Mouse (Mus musculus) forebrain, embryonic 12.5 days (tissue): ENCODE measurements at regions not wholly inside any gene's neighbourhood (a gene's known extent, or its start where the extent isn't known, plus 50 kb on each side); places are given as distances from the start of the nearest gene placed in this dataset.
A peak's percentile ranks its signal among the peaks of the same experiment; 100 is the strongest.

Experiments
- ATAC-seq: fragments of 200-750 bp; cut with Nextera tagmentation; 2 replicates; pipeline ENCODE4 v1.8.0; 2017; ENCODE audit warnings: moderate TSS enrichment; ENCODE audit not compliant: low FRiP score
- H3K27ac ChIP-seq: fragments of 300-500 bp; sonication (generic); 2 replicates; pipeline ENCODE4 v1.5.1; 2016; ENCODE audit warnings: mild to moderate bottlenecking
- H3K27me3 ChIP-seq: fragments of 300-500 bp; sonication (generic); 2 replicates; pipeline ENCODE4 v1.6.1; 2016; ENCODE audit warnings: mild to moderate bottlenecking
- H3K36me3 ChIP-seq: fragments of 300-500 bp; sonication (generic); replicated peaks from 2 replicates; pipeline ENCODE4 v1.6.1; 2016; ENCODE audit warnings: mild to moderate bottlenecking
- H3K4me1 ChIP-seq: fragments of 300-500 bp; sonication (generic); 2 replicates; pipeline ENCODE4 v1.6.1; 2016
- H3K4me2 ChIP-seq: fragments of 300-500 bp; sonication (generic); 2 replicates; pipeline ENCODE4 v1.6.1; 2016; ENCODE audit warnings: mild to moderate bottlenecking, moderate library complexity
- H3K4me3 ChIP-seq: fragments of 300-500 bp; sonication (generic); replicated peaks from 2 replicates; pipeline ENCODE4 v1.5.1; 2016; ENCODE audit warnings: mild to moderate bottlenecking
- H3K9ac ChIP-seq: fragments of 300-500 bp; sonication (generic); 2 replicates; pipeline ENCODE4 v1.6.1; 2016; ENCODE audit warnings: mild to moderate bottlenecking
- H3K9me3 ChIP-seq: fragments of 300-500 bp; sonication (generic); 2 replicates; pipeline ENCODE4 v1.6.1; 2016
- WGBS: fragments of 180-500 bp; shearing (Covaris S2); methylation state at CpG from one replicate; pipeline ENCODE4 v1.1.7; 2016; 5-methylcytosine and 5-hydroxymethylcytosine counted together

DNA sequence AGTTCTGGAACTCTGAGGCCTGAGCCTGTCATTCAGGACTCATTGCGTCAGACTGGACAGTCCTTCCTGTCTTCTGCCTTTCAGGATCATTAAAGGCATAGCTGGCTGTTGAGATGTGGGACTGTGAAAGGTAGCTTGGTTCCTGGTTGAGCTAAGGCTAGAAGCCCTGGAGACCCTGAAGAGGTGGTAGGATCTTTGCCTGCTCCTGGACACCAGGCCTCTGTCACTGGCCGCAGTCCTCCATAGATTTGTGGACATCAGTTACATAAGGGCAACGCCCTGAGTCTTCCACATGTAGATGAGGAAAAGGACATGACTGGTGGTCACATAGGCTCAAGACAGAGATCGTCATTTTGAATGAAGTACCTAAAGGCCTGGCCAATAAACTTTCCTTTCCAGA lies 127.9 kb downstream of the Opa1 start:
- WGBS: 95% methylated on average over 4 of the region's 4 CpGs
- Histone ChIP-seq H3K9me3 (peaks cover 3% of the 10 kb centered on the region; the same call in 1 of the 2 replicates), H3K4me3 (no peak overlapping the region), H3K9ac (no peak overlapping the region), H3K4me2 (no peak overlapping the region), H3K4me1 (no peaks in the 10 kb centered on the region), H3K36me3 (no peaks in the 10 kb centered on the region), H3K27me3 (peaks cover 33% of the 10 kb centered on the region), H3K27ac (no peak overlapping the region)
- ATAC-seq: no peak

DNA sequence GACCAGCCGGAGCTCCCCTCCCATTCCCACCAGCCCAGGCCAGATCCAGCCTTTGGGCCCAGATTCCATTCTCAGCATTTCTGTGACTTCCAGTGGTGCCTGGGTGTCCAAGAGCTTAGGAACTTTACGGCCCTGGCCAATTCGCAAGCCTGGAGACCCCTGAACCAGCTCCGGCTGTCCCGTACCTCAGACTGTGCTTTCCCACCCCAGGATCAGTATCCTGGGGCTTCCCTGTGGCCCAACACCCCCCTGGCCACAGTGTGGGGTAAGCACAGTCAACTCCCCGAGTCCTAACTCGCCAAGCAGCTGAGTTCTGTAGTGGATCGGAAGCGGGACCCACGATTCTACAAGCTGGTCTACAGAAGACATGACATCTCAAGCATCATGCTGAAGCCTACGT lies 128.5 kb downstream of the Opa1 start:
- WGBS: 92% methylated on average over 11 of the region's 11 CpGs
- no peak overlapping the region for H3K27ac ChIP-seq
- no peak for ATAC-seq
- H3K9me3 ChIP-seq: no peaks in the 10 kb centered on the region
- no peaks in the 10 kb centered on the region for H3K4me1 ChIP-seq
- no peak overlapping the region for H3K4me2 ChIP-seq
- H3K36me3 ChIP-seq: no peaks in the 10 kb centered on the region
- no peak overlapping the region for H3K4me3 ChIP-seq
- H3K27me3 ChIP-seq: peaks cover 40% of the 10 kb centered on the region
- no peak overlapping the region for H3K9ac ChIP-seq

DNA sequence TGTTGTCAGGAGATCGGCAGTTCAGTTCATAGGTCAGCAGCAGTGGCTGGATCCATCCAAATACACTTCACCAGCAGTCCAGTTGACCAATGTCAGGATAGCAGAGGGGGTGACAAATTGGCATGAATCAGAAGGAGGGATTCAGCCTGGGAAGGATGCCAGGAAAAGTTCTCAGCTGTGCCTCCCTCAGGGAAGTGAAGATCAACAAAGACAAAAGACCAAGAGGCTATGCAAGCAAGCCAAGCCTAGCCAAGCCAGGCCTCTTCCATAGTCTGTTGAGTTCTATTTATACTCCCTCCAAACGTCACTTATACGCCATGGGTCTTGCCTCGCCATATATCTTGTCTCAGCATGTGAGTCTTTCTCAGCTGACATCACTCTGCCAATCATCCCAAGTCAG lies 129.9 kb downstream of the Opa1 start:
- 86% methylated on average over 4 of the region's 4 CpGs for WGBS
- Histone ChIP-seq H3K4me2 (no peak overlapping the region), H3K27ac (no peak overlapping the region), H3K27me3 (peaks cover 51% of the 10 kb centered on the region), H3K9me3 (no peaks in the 10 kb centered on the region), H3K9ac (no peak overlapping the region), H3K4me1 (no peaks in the 10 kb centered on the region), H3K4me3 (no peak overlapping the region), H3K36me3 (no peaks in the 10 kb centered on the region)
- ATAC-seq: no peak

DNA sequence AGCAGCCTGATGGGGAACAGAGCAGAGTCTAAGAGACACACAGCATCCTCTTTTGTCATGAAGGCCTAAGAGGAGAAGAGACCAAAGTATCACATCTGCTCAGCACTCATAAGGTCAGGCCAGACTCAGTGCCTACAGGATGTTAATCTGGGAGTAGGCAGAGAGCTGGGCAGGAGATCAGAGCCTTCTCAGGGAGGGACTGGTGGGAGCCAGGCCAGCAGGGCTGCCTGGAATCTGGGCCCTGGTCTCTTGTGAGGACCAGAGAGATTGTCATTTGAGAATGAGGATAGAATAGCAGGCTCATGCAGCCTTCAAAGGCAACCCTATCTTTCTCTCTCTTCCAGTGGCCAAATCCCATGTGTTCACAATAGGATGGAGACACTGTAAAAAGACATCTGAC lies 132.3 kb downstream of the Opa1 start:
- H3K9ac ChIP-seq: no peak overlapping the region

DNA sequence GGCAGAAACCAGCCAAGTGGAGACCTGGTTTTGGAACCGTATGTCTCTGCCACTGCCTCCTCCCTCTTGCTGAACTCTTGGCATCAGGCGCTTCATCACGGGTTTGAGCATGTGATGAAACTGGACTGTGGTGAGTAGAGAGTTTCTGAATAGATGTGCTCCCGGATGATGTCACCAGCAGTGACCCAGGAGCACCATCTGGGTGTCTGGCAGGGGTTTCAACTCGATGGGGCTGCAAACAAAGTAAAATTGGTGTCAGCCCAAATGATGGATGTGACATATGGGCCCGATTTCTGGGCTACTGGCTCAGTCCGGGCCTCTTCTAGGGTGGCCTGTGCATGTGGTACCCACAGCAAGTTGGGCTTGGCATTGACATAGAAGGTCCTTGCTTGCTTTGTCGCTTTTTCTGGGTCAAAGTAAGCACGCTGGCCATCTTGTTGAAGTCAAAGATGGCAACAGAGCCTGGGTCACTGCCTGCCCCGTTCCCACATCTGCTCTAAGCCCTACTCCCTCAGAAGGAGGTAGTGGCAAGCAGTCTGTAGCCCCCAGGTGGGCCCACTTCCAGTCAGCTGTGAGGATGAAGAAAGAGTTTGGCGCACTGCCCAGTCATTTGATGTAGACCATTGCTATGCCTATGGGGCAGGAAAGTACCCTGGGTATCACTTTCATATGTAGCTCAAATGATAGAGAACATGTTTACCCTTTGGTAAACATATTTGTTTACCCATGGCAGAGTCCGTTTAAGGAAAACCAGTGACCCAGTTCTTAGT lies 133.0 kb downstream of the Opa1 start:
- Histone ChIP-seq H3K9ac (no peak overlapping the region), H3K27ac (no peak overlapping the region), H3K4me3 (no peak overlapping the region), H3K27me3 (peaks cover 61% of the 10 kb centered on the region), H3K9me3 (no peaks in the 10 kb centered on the region), H3K36me3 (no peaks in the 10 kb centered on the region), H3K4me2 (no peak overlapping the region), H3K4me1 (no peaks in the 10 kb centered on the region)
- whole genome bisulfite sequencing: 89% methylated on average over 12 of the region's 12 CpGs
- ATAC-seq: no peak

More for the DNA sequence above, 132.3 kb downstream of the Opa1 start:
- no peak overlapping the region for H3K4me3 ChIP-seq
- ATAC-seq: no peak
- H3K9me3 ChIP-seq: no peaks in the 10 kb centered on the region
- H3K4me1 ChIP-seq: no peaks in the 10 kb centered on the region
- no peaks in the 10 kb centered on the region for H3K36me3 ChIP-seq
- H3K27ac ChIP-seq: no peak overlapping the region
- H3K4me2 ChIP-seq: no peak overlapping the region
- H3K27me3 ChIP-seq: peaks cover 57% of the 10 kb centered on the region

DNA sequence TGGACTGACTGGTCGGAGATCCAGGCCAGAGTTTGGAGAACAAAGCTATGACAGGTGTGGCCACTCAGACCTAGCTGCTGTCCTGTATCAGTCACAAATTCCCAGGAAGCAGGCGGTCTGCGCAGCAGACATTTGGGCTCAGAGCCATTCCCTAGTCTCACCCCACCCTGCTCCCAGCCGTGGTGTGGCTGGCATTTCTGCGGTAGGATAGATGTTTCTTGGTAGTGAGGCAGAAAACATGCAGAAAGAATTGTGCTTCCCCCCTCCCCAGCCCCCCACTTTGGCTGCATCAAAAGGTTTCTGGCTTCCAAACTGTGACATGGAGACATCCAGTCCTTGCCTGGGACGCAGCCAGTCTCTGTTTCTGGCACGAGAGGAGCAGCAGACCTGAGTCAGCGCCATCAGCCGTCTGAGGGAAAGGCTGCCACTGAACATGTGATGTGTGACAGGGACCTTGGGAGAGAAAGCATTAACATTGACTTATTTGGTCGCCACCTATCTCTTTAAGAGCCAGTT lies 135.5 kb downstream of the Opa1 start:
- Histone ChIP-seq H3K9me3 (no peaks in the 10 kb centered on the region), H3K27ac (no peak overlapping the region), H3K36me3 (no peaks in the 10 kb centered on the region), H3K9ac (no peak overlapping the region), H3K27me3 (peaks cover 79% of the 10 kb centered on the region), H3K4me2 (no peak overlapping the region), H3K4me1 (peaks cover 10% of the 10 kb centered on the region), H3K4me3 (no peak overlapping the region)
- ATAC-seq: no peak
- 78% methylated on average over 10 of the region's 10 CpGs for WGBS

DNA sequence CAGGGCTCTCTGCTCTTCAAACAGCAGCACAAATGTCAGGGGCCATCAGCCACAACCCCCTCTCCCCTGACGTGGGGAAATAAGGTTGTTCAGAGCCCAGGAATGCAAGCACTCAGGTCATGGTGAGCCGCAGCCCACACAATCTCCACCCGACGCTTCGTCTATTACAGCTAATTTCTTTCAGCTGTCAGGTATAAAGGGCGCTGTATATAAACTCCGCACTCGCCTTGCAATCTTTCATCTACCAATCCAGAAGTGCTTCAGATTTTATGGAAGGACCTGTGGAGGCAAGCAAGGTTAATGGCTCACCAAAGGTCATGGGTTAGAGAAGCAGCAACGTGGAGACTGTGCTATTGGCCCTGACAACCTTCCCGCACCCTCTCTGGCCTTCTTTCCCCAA lies 139.8 kb downstream of the Opa1 start:
- Histone ChIP-seq H3K9me3 (no peaks in the 10 kb centered on the region), H3K4me1 (peaks cover 24% of the 10 kb centered on the region), H3K36me3 (no peaks in the 10 kb centered on the region), H3K4me3 (no peak overlapping the region), H3K27me3 (peaks cover 83% of the 10 kb centered on the region), H3K4me2 (no peak overlapping the region), H3K27ac (no peak overlapping the region), H3K9ac (no peak overlapping the region)
- WGBS: 58% methylated on average over 10 of the region's 10 CpGs
- no peak for ATAC-seq

DNA sequence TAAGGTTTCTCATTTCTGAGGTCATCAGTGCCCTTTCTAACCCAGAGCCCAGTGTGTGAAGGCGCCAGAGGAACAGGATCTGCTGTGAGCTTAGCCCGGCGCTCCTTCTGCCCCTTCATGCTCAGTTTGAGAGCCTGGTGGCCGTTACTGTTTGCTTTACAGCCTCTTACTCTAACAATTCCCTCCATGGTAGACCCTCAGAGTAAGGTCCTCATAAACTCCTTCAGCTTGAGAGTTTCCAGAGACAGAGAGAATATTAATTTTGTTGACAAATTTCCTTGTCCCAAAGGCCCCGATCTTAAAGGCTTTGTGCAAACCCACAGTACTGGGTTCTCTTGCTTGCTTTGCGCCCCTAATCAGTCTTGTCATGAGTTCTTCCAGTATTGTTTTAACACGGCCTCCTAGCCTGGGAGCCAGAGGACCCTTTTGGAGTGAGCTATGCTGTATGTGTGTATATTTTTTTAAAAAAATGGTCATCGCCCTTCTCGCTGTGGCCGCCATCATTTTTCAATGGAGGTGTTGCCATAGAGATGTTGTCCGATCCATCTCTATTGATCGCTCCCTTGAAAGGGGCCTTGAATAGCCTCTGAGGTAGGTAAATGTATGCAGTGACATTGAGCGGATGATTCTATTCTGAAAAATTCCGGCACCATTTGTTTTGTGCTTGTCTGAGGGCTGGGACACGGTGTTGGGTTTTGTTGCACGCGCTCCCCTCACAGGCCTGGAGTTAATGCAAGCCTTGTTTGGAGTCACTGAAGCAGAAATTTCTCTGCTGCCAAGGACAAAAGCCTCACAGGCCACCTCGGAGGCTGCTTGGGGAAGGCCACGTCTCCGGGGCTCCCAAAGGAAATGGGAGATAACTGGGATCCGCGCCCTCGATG lies 140.7 kb downstream of the Opa1 start:
- Histone ChIP-seq H3K9me3 (no peaks in the 10 kb centered on the region), H3K27ac (peak overlapping the region; percentile 46; the same call in 1 of the 2 replicates), H3K27me3 (peaks cover 79% of the 10 kb centered on the region), H3K36me3 (no peaks in the 10 kb centered on the region), H3K4me3 (no peak overlapping the region), H3K9ac (no peak overlapping the region), H3K4me2 (peak overlapping the region; percentile 40), H3K4me1 (peaks cover 26% of the 10 kb centered on the region)
- WGBS: 13% methylated on average over 23 of the region's 23 CpGs
- peak; percentile 83 for ATAC-seq

DNA sequence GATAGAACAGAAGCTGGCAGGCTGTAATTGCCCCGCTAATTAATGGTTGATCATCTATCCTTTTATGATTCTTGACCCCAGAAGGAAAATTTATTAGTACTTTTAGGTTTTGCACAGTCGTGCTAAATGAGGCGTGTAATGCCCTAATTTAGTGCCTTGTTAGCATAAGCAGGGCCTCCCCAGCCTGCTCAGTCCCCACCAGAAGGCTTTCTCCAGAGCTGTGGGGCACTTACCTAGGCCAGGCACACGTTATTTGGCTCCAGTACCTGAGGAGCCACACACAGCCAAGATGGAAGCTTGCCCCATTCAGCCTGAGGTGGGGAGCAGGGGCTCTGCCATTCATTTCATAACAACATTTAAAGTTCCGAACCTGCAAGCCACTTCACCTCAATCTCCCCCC lies 146.0 kb downstream of the Opa1 start:
- Histone ChIP-seq H3K36me3 (no peaks in the 10 kb centered on the region), H3K27ac (no peak overlapping the region), H3K4me1 (peaks cover 27% of the 10 kb centered on the region), H3K4me3 (no peak overlapping the region), H3K4me2 (no peak overlapping the region), H3K9me3 (no peaks in the 10 kb centered on the region), H3K9ac (no peak overlapping the region), H3K27me3 (peaks cover 94% of the 10 kb centered on the region)
- 37% methylated on average over 5 of the region's 5 CpGs for WGBS
- peak; percentile 30; the same call in 1 of the 2 replicates for ATAC-seq

DNA sequence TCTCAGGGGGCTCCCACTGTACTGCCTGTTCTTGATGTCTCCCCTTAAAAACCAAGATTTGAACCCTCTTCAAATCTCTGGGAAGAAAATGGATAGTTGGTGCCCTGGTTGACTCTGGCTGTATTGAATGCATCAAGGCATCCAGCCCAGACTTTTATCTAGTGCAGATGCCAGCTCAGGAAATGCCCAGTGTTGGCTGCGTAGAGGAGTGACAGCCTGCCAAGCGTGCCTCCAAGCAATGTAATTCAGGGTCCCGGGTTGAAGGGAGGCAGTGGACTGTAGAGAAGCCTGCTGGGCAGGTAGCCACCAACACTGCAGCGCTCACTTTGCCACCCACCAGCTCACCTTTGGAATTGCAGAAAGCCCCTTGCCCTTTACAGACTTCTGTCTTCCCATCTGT lies 146.4 kb downstream of the Opa1 start:
- Histone ChIP-seq H3K4me2 (no peak overlapping the region), H3K9me3 (no peaks in the 10 kb centered on the region), H3K27ac (no peak overlapping the region), H3K4me3 (no peak overlapping the region), H3K4me1 (peaks cover 23% of the 10 kb centered on the region), H3K36me3 (no peaks in the 10 kb centered on the region), H3K27me3 (peaks cover 94% of the 10 kb centered on the region), H3K9ac (no peak overlapping the region)
- 52% methylated on average over 4 of the region's 4 CpGs for WGBS
- no peak for ATAC-seq

DNA sequence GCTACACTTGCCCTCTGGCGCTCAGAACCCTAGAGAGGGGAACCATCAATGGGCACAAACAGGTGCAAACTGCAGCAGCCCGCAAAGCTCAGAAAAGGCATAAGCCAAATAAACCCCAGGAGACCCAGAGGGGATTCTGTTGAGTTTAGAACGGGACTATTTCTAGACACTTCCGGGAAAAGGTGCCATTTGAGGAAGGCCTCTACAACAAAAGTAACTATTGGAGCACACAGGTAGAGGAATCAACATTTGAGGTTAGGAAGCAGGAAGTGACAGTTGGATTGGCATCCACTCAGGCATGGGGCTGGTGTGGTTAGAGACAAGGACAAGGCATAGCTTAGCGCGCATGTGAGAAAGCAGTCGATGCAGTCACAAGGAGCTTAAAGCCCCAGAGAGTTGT lies 148.3 kb downstream of the Opa1 start:
- Histone ChIP-seq H3K9ac (no peak overlapping the region), H3K4me2 (no peak overlapping the region), H3K9me3 (no peaks in the 10 kb centered on the region), H3K4me3 (no peak overlapping the region), H3K36me3 (no peaks in the 10 kb centered on the region), H3K4me1 (peaks cover 17% of the 10 kb centered on the region; the same call in 1 of the 2 replicates), H3K27me3 (peaks cover 94% of the 10 kb centered on the region), H3K27ac (no peak overlapping the region)
- 88% methylated on average over 7 of the region's 7 CpGs for WGBS
- ATAC-seq: no peak

DNA sequence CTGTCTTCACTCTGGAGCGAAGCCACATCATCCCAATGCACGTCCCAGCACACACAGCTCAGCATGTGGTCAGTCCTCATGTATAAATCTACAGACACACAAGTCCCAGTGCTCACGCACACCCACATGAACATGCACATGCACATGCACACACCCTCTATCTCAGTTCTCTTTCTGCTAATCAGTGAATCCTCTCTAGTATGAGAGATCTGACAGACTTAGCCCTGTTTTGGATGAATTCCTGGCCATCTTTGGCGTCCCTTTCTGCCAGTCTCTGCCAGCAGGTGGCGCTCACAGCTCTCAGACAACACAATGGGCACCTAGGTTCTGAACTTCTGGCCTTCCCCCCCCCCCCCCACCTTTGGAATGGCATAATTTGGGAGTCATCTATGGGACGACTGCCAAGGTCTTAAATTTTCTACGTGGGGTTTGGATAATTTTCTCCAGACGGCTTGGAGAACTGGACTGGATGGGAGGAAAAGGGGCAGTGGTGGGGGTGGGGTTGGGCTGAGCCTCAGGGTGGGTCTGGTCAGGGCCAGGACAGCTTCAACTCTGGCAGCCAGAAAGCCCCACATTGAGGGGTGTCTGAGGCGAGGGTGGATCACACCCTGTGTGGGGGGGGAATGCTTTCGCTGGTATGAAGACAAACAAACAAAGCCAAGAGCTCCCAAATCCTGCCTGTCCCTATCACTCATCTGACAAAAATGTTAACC lies 149.8 kb downstream of the Opa1 start:
- WGBS: 21% methylated on average over 10 of the region's 10 CpGs
- no peak overlapping the region for H3K9ac ChIP-seq
- H3K4me3 ChIP-seq: no peak overlapping the region
- no peaks in the 10 kb centered on the region for H3K9me3 ChIP-seq
- no peaks in the 10 kb centered on the region for H3K36me3 ChIP-seq
- peaks cover 18% of the 10 kb centered on the region; the same call in 1 of the 2 replicates for H3K4me1 ChIP-seq
- ATAC-seq: peak; percentile 40
- no peak overlapping the region for H3K4me2 ChIP-seq
- peaks cover 94% of the 10 kb centered on the region for H3K27me3 ChIP-seq
- H3K27ac ChIP-seq: no peak overlapping the region
